Mouse (Mus musculus) heart, embryonic 14.5 days (tissue): ENCODE results near the gene Chrdl2. TPM values are rescaled to one million over a fixed set of nuclear protein-coding genes. Genes with fewer than 3 reads are reported as not detected.
"Not testable (repeated sequence)": the region's sequence is repeated elsewhere in the genome, so short reads cannot be mapped to it uniquely, and the experiment has no call there.

ENCODE experiments used
- ATAC-seq: fragments of 200-750 bp; cut with Nextera tagmentation; 2 replicates; pipeline ENCODE4 v1.8.0; 2017; ENCODE audit warnings: low read depth, moderate TSS enrichment; ENCODE audit not compliant: insufficient number of reproducible peaks, insufficient read depth, low FRiP score
- H3K27ac ChIP-seq, 2 experiments: fragments of 200-500 bp in 1 of 2; fragments of 300-500 bp in 1 of 2; sonication (generic) in 1 of 2; replicated peaks in 1 of 2; 2 replicates each; pipeline ENCODE4 v1.5.1; 2012 to 2014; ENCODE audit warnings: low read depth in 2 of 2, low read length in 2 of 2, control low read depth in 1 of 2, mild to moderate bottlenecking in 1 of 2, mixed read lengths in 1 of 2; ENCODE audit not compliant: control insufficient read depth in 1 of 2, insufficient read depth in 1 of 2
- H3K27me3 ChIP-seq: fragments of 300-500 bp; sonication (generic); 2 replicates; pipeline ENCODE4 v1.6.1; 2014; ENCODE audit warnings: mild to moderate bottlenecking, low read length, control low read depth; ENCODE audit not compliant: control insufficient read depth, insufficient read depth
- H3K36me3 ChIP-seq: fragments of 300-500 bp; sonication (generic); 2 replicates; pipeline ENCODE4 v1.6.1; 2014; ENCODE audit warnings: mild to moderate bottlenecking, control low read depth, low read length, mixed read lengths; ENCODE audit not compliant: control insufficient read depth, insufficient read depth
- H3K4me1 ChIP-seq, 2 experiments: fragments of 200-500 bp in 1 of 2; fragments of 300-500 bp in 1 of 2; sonication (generic) in 1 of 2; 2 replicates each; pipeline ENCODE4 v1.6.1; 2012 to 2014; ENCODE audit warnings: low read length in 2 of 2, control low read depth in 1 of 2, mixed read lengths in 1 of 2; ENCODE audit not compliant: control insufficient read depth in 2 of 2, insufficient read depth in 2 of 2
- H3K4me2 ChIP-seq: fragments of 300-500 bp; sonication (generic); 2 replicates; pipeline ENCODE4 v1.6.1; 2014; ENCODE audit warnings: mild to moderate bottlenecking, low read length
- H3K4me3 ChIP-seq, 2 experiments: fragments of 200-500 bp in 1 of 2; fragments of 300-500 bp in 1 of 2; sonication (generic) in 1 of 2; 2 replicates each; pipeline ENCODE4 v1.5.1; 2012 to 2014; ENCODE audit warnings: low read length in 2 of 2, mild to moderate bottlenecking in 2 of 2, control low read depth in 1 of 2, low read depth in 1 of 2, moderate library complexity in 1 of 2; ENCODE audit not compliant: control insufficient read depth in 1 of 2, insufficient read depth in 1 of 2
- H3K9ac ChIP-seq: fragments of 300-500 bp; sonication (generic); 2 replicates; pipeline ENCODE4 v1.6.1; 2014; ENCODE audit warnings: mild to moderate bottlenecking, low read length
- H3K9me3 ChIP-seq: fragments of 300-500 bp; sonication (generic); 2 replicates; pipeline ENCODE4 v1.6.1; 2016; ENCODE audit warnings: low read length, control low read depth; ENCODE audit not compliant: control insufficient read depth
- WGBS: fragments of 180-500 bp; shearing (Covaris S2); extraction: QIAGEN DNeasy Blood & Tissue Kit; methylation state at CpG from one replicate; pipeline ENCODE4 v1.1.7; 2014; 5-methylcytosine and 5-hydroxymethylcytosine counted together
- polyA plus RNA-seq: library from polyadenylated mRNA; unstranded; fragments of >200 nt; fragmentation: Nextera tagmentation; extraction: Ambion mirVana; gene quantifications from 2 replicates; pipeline ENCODE4 v1.2.1, GENCODE M21; 2014

Chrdl2 gene
- 0.30 TPM in 1 of 2 replicates, not detected in the other for polyA plus RNA-seq

GRCm38 (mm10) chr7:100005790-100006189 lies at the start of gene Chrdl2:
Chrdl2 (plus strand) TSS chr7:100006172.
- Histone ChIP-seq H3K4me2 (peak within 1 kb of the TSS; percentile 83), H3K4me1 (peaks cover 0 to 14% of the 10 kb centered on the region in 2 experiments; a peak in 3 of 4 replicates), H3K4me3 (peak within 1 kb of the TSS; percentile 39 to 45), H3K9me3 (no peaks in the 10 kb centered on the region), H3K9ac (peak within 1 kb of the TSS; percentile 53), H3K36me3 (no peaks in the 10 kb centered on the region), H3K27me3 (peaks cover 68% of the 10 kb centered on the region), H3K27ac (no peak within 1 kb of the TSS)
- ATAC-seq, result no peak
- WGBS, result under 1% methylated on average over 34 of the region's 44 CpGs

GRCm38 (mm10) chr7:99957226-99957965 lies 48.6 kb upstream of the Chrdl2 start:
- 80% methylated on average over 12 of the region's 12 CpGs for WGBS
- no peak overlapping the region for H3K4me3 ChIP-seq
- no peak overlapping the region for H3K9ac ChIP-seq
- no peaks in the 10 kb centered on the region for H3K9me3 ChIP-seq
- ATAC-seq, result no peak
- no peak overlapping the region for H3K4me2 ChIP-seq
- H3K27ac ChIP-seq, result no peak overlapping the region
- 0 out of 2 replicates have a peak, but pooled peaks cover 2% of the 10 kb centered on the region for H3K36me3 ChIP-seq
- no peaks in the 10 kb centered on the region for H3K27me3 ChIP-seq
- H3K4me1 ChIP-seq, result peaks cover 3 to 17% of the 10 kb centered on the region in 2 experiments

- WGBS, result 66% methylated on average over 2 of the region's 2 CpGs
- H3K4me3 ChIP-seq, H3K9me3 ChIP-seq, ATAC-seq, H3K27ac ChIP-seq, H3K27me3 ChIP-seq, H3K9ac ChIP-seq, H3K4me2 ChIP-seq, H3K36me3 ChIP-seq: not testable (repeated sequence)
- H3K4me1 ChIP-seq, result peaks cover 10 to 31% of the 10 kb centered on the region in 2 experiments
These were observed 45.4 kb upstream of the Chrdl2 start for GRCm38 (mm10) chr7:99960571-99960970.

GRCm38 (mm10) chr7:99961518-99961917 lies 44.5 kb upstream of the Chrdl2 start:
- H3K4me2 ChIP-seq, result no peak overlapping the region
- H3K27me3 ChIP-seq, result no peaks in the 10 kb centered on the region
- no peak overlapping the region for H3K27ac ChIP-seq
- no peaks in the 10 kb centered on the region for H3K9me3 ChIP-seq
- 85% methylated on average over 2 of the region's 2 CpGs for WGBS
- ATAC-seq, result no peak
- H3K4me3 ChIP-seq, result no peak overlapping the region
- no peak overlapping the region for H3K9ac ChIP-seq
- peaks cover 15 to 40% of the 10 kb centered on the region in 2 experiments for H3K4me1 ChIP-seq
- H3K36me3 ChIP-seq, result no peaks in the 10 kb centered on the region

GRCm38 (mm10) chr7:99962536-99963236 lies 43.3 kb upstream of the Chrdl2 start:
- WGBS, result 54% methylated on average over 8 of the region's 8 CpGs
- Histone ChIP-seq H3K9me3 (no peaks in the 10 kb centered on the region), H3K36me3 (no peaks in the 10 kb centered on the region), H3K27me3 (no peaks in the 10 kb centered on the region), H3K4me3 (no peak overlapping the region), H3K27ac (peak overlapping the region in 1 of 2 experiments; percentile 4; a peak in 1 of 4 replicates), H3K9ac (no peak overlapping the region), H3K4me1 (peaks cover 17 to 44% of the 10 kb centered on the region in 2 experiments), H3K4me2 (no peak overlapping the region)
- no peak for ATAC-seq

- Histone ChIP-seq H3K4me2 (no peak overlapping the region), H3K9me3 (no peaks in the 10 kb centered on the region), H3K4me3 (no peak overlapping the region), H3K9ac (no peak overlapping the region), H3K36me3 (no peaks in the 10 kb centered on the region), H3K27me3 (no peaks in the 10 kb centered on the region), H3K27ac (peak overlapping the region in 1 of 2 experiments; percentile 4; a peak in 1 of 4 replicates), H3K4me1 (peaks cover 17 to 44% of the 10 kb centered on the region in 2 experiments)
- ATAC-seq, result no peak
- 74% methylated on average over 3 of the region's 3 CpGs for WGBS
These were observed 42.6 kb upstream of the Chrdl2 start for GRCm38 (mm10) chr7:99963237-99963860.

GRCm38 (mm10) chr7:99965020-99965841 lies 40.7 kb upstream of the Chrdl2 start:
- no peak for ATAC-seq
- Histone ChIP-seq H3K4me2 (no peak overlapping the region), H3K4me1 (peaks cover 17 to 44% of the 10 kb centered on the region in 2 experiments), H3K36me3 (no peaks in the 10 kb centered on the region), H3K9me3 (no peaks in the 10 kb centered on the region), H3K27ac (no peak overlapping the region; a peak in 1 of 4 replicates), H3K27me3 (no peaks in the 10 kb centered on the region), H3K4me3 (no peak overlapping the region), H3K9ac (no peak overlapping the region)
- 32% methylated on average over 9 of the region's 9 CpGs for WGBS
